Mouse (Mus musculus) left cerebral cortex, postnatal 36 days (tissue): ENCODE measurements around the gene Masp2. TPM values are rescaled to one million over a fixed set of nuclear protein-coding genes. Genes with fewer than 3 reads are reported as not detected.
A peak's percentile ranks its signal among the peaks of the same experiment; 100 is the strongest.

Experiments used
- DNase-seq, 2 experiments: peaks; one replicate each; pipeline ENCODE4 v3.0.0; 2021 to 2022; ENCODE audit warnings: low spot score in 2 of 2, mixed read lengths in 1 of 2
- intact Hi-C: fragments of 180-260 bp; cut with DNase I; formaldehyde crosslinking; loops from one replicate; pipeline ENCODE4 v1.15.1; 2025
- total RNA-seq, 2 experiments: library from RNA; stranded (reverse); gene quantifications; 2 replicates each; pipeline ENCODE4 v1.2.3; 2021

The Masp2 gene
- total RNA-seq, 2 experiments from 2014 or later, result 1.5 to 5.5 TPM

- intact Hi-C loops, result no loop called here
- DNase-seq, result no peak
Measured at GRCm38 (mm10) chr4:148627246-148627645, 24.9 kb downstream of the Masp2 start.

DNA sequence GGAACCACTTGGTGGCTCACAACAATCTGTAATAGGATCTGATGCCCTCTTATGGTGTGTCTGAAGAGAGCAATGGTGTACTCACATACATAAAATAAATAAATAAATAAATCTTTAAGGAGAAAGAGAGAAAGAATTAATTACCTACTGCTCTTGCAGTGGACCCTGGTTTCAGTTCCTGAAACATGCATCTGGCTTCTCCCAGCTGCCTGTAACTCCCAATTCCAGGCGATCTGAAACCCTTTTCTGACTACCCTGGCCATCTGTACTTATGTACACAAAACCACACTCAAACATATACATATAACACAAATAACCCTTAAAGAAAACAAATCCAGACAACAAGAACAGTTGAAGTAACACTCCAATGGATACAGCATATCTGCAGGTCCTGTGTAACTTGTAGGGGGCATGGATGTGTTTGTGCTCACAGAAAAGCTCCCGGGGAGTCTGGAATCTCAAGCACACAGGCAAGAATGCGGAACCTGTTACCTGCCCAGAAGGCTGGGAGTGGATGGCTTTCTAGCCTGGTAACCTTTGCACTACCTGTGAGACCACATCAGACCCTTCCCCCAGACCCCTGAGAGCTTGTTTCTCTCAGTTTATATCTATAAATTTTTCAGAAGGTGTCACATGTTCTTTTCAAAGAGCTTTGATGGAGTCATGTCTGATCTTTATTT is 29.8 kb downstream of the Masp2 start:
- intact Hi-C loops, result no loop called here
- DNase-seq, result no peak

GRCm38 (mm10) chr4:148633395-148634061 is 31.2 kb downstream of the Masp2 start:
- intact Hi-C loops, result no loop called here
- DNase-seq, result no peak

GRCm38 (mm10) chr4:148635309-148635708 is 33.0 kb downstream of the Masp2 start:
- intact Hi-C loops, result no loop called here
- DNase-seq, result no peak

DNA sequence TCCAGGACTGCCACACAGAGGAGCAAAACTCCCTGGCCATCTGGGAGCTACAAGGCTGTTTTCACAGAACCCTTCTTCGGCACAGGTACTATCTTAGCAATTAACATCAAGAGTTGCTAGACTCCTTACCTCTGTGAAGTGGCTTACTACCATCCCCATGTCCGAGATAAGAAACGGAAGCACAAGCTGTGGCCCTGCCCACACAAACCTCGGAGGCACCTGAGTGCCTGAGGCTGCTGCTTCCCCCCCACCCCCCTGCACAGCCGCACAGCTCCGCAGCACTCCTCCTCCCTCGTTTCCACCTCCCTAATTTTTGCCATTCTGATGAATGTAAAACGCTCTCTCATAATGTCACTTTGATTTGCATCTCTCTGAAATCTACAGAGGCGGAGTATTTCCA is 35.9 kb downstream of the Masp2 start:
- intact Hi-C loops, result no loop called here
- no peak for DNase-seq

DNA sequence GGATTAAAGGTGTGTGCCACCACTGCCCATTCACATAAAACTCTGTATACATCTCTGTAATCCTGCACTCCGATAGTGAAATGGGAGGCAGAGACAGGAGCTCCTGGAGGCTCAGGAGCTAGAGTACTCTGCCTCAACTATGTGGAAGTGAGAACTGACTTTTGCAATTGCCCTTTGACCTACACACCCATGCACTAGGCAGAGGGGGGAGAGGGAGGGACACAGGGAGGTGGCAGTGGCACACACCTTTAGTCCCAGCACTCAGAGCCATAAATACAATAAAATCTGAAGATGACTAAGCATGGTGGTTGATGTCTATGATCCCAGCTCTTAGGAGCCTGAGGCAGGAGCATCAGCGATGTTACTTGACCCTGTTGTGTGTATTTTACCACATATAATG is 37.1 kb downstream of the Masp2 start:
- intact Hi-C loops, result no loop called here
- no peak for DNase-seq

DNA sequence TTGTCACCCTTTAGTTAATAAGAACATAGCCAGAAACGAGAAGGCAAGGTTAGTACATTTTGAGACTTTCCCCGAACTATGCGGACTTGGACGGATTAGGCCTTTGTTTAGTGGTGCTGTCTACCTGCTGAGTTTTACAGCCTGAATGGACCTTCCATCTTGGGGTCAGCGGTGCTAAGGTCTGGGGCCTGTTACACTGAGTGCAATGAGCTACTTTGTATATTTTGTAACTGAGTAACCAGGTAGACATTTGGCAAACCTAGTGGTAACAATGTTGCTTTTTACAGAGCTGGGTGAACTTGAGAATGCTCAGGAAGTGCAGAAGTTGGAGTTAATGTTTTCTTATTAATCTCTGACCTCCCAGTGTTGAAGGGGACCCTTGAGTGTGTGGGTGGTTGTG is 38.8 kb downstream of the Masp2 start:
- intact Hi-C loops, result no loop called here
- no peak for DNase-seq

DNA sequence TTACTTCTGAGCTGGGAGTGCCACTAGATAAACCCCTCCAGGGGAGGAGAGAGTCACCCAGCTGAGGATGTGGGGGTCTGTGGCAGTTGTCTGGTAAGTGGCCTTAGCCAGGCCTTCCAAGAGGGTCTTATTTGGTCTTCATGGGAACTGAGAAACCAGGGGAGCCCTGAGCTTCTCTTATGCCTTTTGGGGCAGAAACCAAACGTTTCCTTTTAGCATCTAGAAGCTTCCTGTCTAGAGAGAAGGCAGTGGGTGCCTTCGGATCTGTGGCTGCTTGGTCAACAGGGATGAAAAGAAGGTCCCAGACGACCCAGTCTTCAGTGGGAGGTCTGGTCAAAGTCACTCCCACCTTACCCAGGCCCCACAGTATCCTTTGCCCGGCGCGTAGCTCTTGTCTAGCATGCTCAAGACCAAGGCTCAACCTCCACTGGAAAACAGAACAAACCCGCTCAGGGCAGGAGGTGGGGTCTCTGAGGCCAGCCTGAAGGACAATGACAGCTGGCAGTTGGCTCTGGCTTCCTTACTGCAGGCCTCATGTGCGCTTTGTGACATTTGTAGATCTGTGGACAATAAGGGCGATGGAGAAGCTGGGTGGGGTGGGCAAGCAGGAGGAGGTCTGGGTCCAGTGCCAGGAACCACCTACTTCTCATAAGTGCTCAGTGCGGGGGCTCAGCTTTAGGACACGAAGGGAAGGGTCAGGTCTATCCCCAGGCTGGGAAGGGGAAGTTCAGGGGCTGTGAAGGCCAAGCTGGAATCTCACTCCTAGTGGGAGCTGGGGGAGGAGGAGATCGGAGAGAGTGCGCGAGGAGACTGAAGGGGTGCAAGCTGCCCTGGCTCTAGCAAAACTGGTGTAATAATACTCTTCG is 41.2 kb downstream of the Masp2 start, which contains the start of gene Gm572:
Gene Gm572 (plus strand): TSS at position 27 of the 866 bp plus-strand sequence.
- intact Hi-C loops, result no loop called here

DNA sequence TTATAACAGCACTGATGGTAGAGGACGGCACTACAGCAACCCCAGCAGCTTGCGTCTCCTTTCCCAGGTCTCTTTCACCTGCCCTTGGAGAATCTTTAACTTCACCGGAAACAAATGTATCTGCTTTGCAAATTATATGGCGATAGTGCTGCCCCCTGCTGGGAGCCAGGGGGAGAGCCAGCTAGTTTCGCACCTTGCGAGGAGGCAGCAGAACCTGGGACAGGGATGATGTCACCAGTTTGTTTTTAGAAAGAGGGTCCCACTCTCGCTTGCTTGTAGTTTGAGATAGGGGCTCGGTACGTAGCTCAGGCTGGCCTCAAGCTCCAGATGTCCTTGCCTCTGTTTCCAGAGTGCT is 41.8 kb downstream of the Masp2 start:
- intact Hi-C loops, result no loop called here
- peak; percentile 45 to 49 for DNase-seq

More for the DNA sequence above, 41.2 kb downstream of the Masp2 start, which contains the start of gene Gm572:
- no peak for DNase-seq

GRCm38 (mm10) chr4:148644926-148645325 is 42.6 kb downstream of the Masp2 start:
- intact Hi-C loops, result no loop called here
- DNase-seq, result no peak

GRCm38 (mm10) chr4:148646616-148647015 is 44.3 kb downstream of the Masp2 start:
- intact Hi-C loops, result no loop called here
- peak; percentile 21 to 31 for DNase-seq

GRCm38 (mm10) chr4:148649309-148649708 is 47.0 kb downstream of the Masp2 start:
- intact Hi-C loops, result no loop called here
- no peak for DNase-seq

DNA sequence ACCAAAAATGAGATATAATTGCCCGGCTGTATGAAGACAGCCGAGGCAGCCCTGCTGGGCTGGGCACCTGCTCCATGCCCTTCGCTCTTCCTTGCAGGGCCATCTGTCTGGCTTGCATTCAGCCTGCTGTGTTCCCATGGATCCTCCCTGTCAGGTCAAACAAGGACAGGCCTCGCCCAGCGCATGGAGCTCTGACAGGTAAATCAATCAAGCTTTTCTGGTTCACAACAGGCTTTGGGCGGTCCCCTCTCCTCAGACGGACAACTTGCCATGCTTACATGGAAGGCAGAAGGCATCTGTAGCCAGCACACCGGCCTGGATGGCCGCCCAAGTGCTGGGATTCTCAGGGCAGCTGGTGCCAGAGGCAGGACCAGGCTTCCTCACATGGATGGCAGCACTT is 48.7 kb downstream of the Masp2 start:
- no peak for DNase-seq
- intact Hi-C loops, result no loop called here

GRCm38 (mm10) chr4:148654701-148655398 is 52.5 kb downstream of the Masp2 start:
- no peak for DNase-seq
- intact Hi-C loops, result no loop called here

- DNase-seq, result no peak
- intact Hi-C loops, result no loop called here
Measured at GRCm38 (mm10) chr4:148656691-148657258, 54.4 kb downstream of the Masp2 start.

DNA sequence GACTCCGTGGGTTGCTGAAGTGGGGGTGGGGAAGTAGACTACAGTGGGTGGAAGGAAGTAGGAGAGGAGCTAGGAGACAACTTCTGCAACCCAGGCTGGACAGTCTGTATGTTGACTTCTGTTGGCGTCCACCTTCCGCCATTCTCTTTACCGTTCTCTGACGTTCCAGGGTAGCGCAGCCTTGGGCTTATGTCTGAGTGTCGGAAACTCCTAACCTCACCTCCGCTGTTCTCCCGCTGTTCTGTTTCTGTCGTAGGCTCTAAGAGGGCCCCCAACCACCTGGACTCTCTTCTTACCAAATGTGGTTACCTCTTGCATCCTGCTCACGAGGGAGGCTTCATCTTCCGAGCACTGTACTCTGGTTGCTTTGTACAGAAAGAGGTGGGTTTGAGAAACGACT is 55.4 kb downstream of the Masp2 start:
- no peak for DNase-seq

GRCm38 (mm10) chr4:148660174-148660573 is 57.8 kb downstream of the Masp2 start:
- intact Hi-C loops, result no loop called here
- DNase-seq, result no peak

More for the DNA sequence above, 55.4 kb downstream of the Masp2 start:
- intact Hi-C loops, result no loop called here

- DNase-seq, result peak in 1 of 2 experiments; percentile 27
- intact Hi-C loops, result no loop called here
Measured at GRCm38 (mm10) chr4:148662168-148662965, 60.0 kb downstream of the Masp2 start.

DNA sequence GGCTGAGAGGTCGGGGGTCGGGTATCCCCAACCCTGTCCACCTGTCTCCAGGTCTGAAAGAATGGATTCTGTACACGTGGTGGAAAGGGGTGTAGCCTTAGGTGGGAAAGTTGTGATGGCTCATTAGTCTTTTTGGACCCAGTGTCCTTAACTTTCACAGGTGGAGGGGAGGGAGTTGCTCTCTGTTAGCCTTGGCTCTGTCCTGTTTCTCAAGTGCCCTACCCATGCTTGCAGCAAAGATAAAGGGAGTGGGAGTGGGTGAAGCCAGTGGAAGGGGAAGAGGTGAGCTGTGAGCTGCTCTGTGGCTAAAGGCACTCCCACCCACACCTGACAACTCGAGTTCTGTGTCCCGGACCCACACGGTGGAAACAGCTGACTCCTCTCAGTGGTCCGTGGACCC is 61.0 kb downstream of the Masp2 start:
- no peak for DNase-seq
- intact Hi-C loops, result no loop called here
